In the genomic region with DNA sequence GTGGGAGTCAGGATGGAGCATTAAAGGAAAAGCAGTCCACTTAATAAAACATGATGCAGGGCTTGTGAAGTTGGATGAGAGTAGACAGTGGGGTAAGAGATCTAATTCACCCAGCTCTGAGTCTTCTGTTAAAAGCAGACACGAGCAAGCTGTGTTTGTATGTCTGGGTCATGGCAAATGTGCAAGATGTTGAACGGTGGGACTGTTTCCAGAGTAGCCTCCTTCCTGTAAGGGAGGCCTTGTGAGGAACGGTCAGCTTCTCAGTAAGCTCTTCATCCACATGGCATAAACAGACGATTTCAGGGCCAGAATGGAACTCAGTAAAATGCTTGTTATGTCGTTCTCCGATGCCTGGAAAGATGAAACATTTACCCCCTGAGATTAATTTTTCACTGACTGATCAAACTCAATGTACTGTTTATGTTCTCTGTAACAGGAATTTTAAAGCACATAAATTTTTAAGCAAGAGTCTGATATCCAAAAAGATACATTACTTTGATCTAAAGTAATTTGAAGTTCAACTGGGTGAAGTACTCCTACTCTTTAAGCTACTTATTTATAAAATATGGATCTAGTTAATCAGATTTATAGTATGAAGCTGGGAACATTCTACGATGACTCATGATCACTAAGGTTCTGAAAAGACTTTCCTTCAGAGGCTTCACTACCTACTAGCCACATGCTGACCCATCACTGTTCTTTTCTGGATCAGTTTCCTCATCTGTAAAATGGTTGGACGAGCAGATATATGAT, we compare ENCODE assay signal across 17 mouse cellular contexts.
DNase-seq lines count a peak whose midpoint lies in the region; ATAC-seq lines count a peak whose summit lies in the region.
"Had no signal": no experiment of that assay in that cellular context is flagged by ENCODE, and none has a peak within 500 bp of the region (broad histone marks: within the 10 kb centered on the region; RNA-seq: fewer than 3 reads in every experiment).

No protein-coding gene starts in this region.

- no peak overlapping the region for H3K4me3 ChIP-seq in kidney, embryonic 16.5 days (ENCODE audit: low read length)
- H3K4me3 ChIP-seq in forebrain, embryonic 13.5 days = no peak overlapping the region
- H3K4me3 ChIP-seq: embryonic facial prominence, embryonic 13.5 days; hindbrain, embryonic 13.5 days; liver, embryonic 15.5 days; midbrain, embryonic 13.5 days had no signal

- H3K9ac ChIP-seq in kidney, embryonic 16.5 days (replicated peaks; ENCODE audit: low read length) = no peak overlapping the region
- H3K9ac ChIP-seq in forebrain, embryonic 13.5 days = no peak overlapping the region
- H3K9ac ChIP-seq: embryonic facial prominence, embryonic 13.5 days; hindbrain, embryonic 13.5 days; liver, embryonic 15.5 days; midbrain, embryonic 13.5 days had no signal

- no peak overlapping the region for H3K4me2 ChIP-seq in kidney, embryonic 16.5 days (replicated peaks; ENCODE audit: low read depth, low read length)
- no peak overlapping the region for H3K4me2 ChIP-seq in forebrain, embryonic 13.5 days
- H3K4me2 ChIP-seq: embryonic facial prominence, embryonic 13.5 days; hindbrain, embryonic 13.5 days; liver, embryonic 15.5 days; midbrain, embryonic 13.5 days had no signal

- H3K4me1 ChIP-seq in kidney, embryonic 16.5 days (ENCODE audit: insufficient read depth, low read length) = 0 out of 2 replicates have a peak, but pooled peaks cover 11% of the 10 kb centered on the region
- 0 out of 2 replicates have a peak, but pooled peaks cover 4% of the 10 kb centered on the region for H3K4me1 ChIP-seq in forebrain, embryonic 13.5 days
- H3K4me1 ChIP-seq: hindbrain, embryonic 13.5 days; liver, embryonic 15.5 days; midbrain, embryonic 13.5 days had no signal

- H3K27ac ChIP-seq in kidney, embryonic 16.5 days (ENCODE audit: low read length) = peak overlapping the region; percentile 68; the same call in 1 of the 2 replicates
- no peak overlapping the region for H3K27ac ChIP-seq in forebrain, embryonic 13.5 days
- H3K27ac ChIP-seq: embryonic facial prominence, embryonic 13.5 days; hindbrain, embryonic 13.5 days; liver, embryonic 15.5 days; midbrain, embryonic 13.5 days had no signal

- peak; percentile 31; the same call in 1 of the 2 replicates for ATAC-seq in kidney, embryonic 16.5 days (ENCODE audit: low FRiP score, low TSS enrichment)
- no peak for ATAC-seq in forebrain, embryonic 13.5 days
- no peak for ATAC-seq in megakaryocyte progenitor cell, adult 5-6 weeks (replicated peaks; ENCODE audit: poor library complexity)
- ATAC-seq: forebrain, embryonic 16.5 days; midbrain, embryonic 13.5 days had no signal

- 51% methylated on average over 8 of the region's 8 CpGs for WGBS in kidney, embryonic 16.5 days
- WGBS in forebrain, embryonic 13.5 days = 92% methylated on average over 8 of the region's 8 CpGs

- H3K9me3 ChIP-seq in kidney, embryonic 16.5 days (ENCODE audit: low read length) = 0 out of 2 replicates have a peak, but pooled peaks cover 4% of the 10 kb centered on the region
- H3K9me3 ChIP-seq in forebrain, embryonic 13.5 days (replicated peaks) = 0 out of 2 replicates have a peak, but pooled peaks cover 5% of the 10 kb centered on the region
- H3K9me3 ChIP-seq: hindbrain, embryonic 13.5 days; liver, embryonic 15.5 days; midbrain, embryonic 13.5 days had no signal

- no peaks in the 10 kb centered on the region for H3K36me3 ChIP-seq in kidney, embryonic 16.5 days (ENCODE audit: insufficient read depth, low read length)
- no peaks in the 10 kb centered on the region for H3K36me3 ChIP-seq in forebrain, embryonic 13.5 days (ENCODE audit: poor library complexity, severe bottlenecking)
- H3K36me3 ChIP-seq: embryonic facial prominence, embryonic 13.5 days; hindbrain, embryonic 13.5 days; liver, embryonic 15.5 days; midbrain, embryonic 13.5 days had no signal

- H3K27me3 ChIP-seq in kidney, embryonic 16.5 days (ENCODE audit: insufficient read depth, low read length) = no peaks in the 10 kb centered on the region
- H3K27me3 ChIP-seq in forebrain, embryonic 13.5 days = no peaks in the 10 kb centered on the region
- H3K27me3 ChIP-seq: embryonic facial prominence, embryonic 13.5 days; hindbrain, embryonic 13.5 days; liver, embryonic 15.5 days; midbrain, embryonic 13.5 days had no signal

- DNase-seq in gastrocnemius, adult 18-20 months (ENCODE audit: low spot score) = peak; percentile 2
- DNase-seq in gastrocnemius, postnatal 10 days = no peak
- DNase-seq in kidney, postnatal 36 days = no peak
- peak; percentile 31 for DNase-seq in urinary bladder, postnatal 25 days (ENCODE audit: low spot score)
- no peak for DNase-seq in urinary bladder, postnatal 10 days (ENCODE audit: low spot score)
- DNase-seq: adrenal gland, postnatal 25 days; left cerebral cortex, postnatal 4 days; right cerebral cortex, adult 18-20 months; thymus, postnatal 14 days had no signal

Comparison
In these comparisons a context has a peak if more than half of its experiments do, and no peak if none do; other contexts are left out.
1. DNase-seq: peak in gastrocnemius, adult 18-20 months (single experiment) and urinary bladder, postnatal 25 days (single experiment); none in gastrocnemius, postnatal 10 days (single experiment), kidney, postnatal 36 days (0 of 2) and urinary bladder, postnatal 10 days (single experiment).